Mouse (Mus musculus) kidney, adult 9 months (tissue): ENCODE data around the gene Prmt3.

Experiments used
- DNase-seq: peaks from one replicate; pipeline ENCODE4 v3.0.0; 2022

The Prmt3 gene

DNA sequence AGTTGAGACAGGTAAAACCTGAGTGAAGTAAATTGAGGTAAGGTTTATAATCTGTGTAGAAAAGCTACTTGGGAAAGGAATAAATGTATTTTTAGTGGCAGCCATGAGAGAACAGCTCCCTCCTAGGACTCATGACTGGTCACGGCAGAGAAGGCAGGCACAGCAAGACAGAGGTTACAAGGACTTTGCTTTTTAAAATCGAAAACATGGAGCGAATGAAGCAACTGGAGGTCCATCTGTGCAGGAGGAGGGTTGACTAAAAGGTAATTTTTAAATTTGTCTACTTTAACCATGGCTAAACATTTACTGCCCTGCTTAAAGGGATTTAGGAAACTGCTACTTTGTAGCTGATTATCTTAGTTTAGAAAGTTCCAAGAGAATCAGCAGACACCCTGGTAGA, 81.7 kb downstream of the Prmt3 start:
- peak; percentile 86 for DNase-seq

DNA sequence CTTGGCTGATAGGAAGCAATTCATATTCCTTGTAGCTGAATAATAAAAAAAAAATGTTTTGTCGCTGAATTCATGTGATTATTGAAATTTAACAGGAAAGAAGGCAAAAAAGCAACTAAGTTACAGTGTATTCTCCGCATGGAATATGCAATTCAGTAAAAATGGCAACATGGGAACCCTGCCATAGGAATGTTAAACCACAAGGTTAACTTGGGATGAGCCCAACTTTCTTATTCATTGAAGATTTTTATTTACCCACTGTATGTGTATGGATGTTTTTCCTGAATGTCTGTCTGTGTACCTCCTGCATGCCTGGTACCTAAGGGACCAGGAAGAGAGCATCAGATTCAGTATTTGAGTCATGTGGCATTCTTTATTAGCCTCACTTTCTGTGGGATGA, 83.0 kb downstream of the Prmt3 start:
- DNase-seq, result no peak

DNA sequence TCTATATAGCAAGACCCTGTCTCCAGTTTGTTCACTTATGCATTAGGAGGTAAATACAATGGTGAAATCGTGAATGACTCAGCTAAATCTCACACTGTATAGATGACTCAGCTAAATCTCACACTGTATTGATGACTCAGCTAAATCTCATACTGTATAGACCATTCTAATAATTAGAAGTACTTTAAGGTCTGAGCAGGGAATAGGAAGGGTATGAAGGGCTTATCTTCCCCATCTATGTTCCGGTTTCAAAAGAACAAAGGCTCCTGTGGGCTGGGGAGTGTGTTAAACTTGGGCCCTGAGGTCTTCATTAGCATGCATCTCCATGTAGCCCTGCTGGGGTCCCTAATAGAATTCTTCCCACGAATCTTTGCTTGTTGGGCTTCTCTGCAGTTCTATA, 85.6 kb downstream of the Prmt3 start:
- DNase-seq, result no peak

DNA sequence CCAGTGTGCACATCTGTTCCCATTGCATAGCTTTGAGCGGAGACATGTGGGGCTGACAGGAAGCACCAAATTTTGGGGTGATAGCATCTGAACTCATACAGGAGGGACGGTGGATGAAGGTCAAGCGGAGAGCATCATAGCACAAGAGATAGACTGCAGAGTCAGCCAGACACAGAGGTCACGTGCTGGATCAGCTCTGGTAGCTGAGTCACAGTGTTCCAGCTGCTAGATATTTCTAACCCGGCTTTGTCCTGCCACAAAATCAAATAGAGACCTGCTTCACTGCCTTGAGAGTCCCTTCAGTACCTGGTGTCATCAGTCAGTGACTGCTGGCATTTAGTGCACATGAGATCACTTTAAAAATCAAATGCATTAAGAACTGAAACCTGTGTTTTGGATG, 91.5 kb downstream of the Prmt3 start:
- DNase-seq, result no peak

DNA sequence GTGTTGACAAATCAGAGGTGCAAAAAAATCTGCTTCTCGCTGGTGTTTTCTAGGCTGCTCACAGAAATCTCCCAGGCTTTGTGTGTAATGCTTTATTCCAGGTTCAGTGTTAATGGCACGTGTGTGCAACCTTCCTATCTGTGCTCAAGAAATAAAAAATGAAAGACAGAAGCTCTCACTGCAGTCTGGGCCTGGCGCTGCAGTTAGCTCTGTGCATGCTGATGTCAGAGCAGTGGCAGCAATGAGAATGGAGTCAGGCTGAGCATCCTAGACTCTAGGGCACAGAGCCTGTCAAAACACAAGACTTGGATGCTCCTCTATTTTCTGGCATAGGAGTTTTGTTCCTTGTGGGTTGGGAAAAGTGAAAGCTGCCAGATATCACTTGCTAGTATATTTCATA, 92.1 kb downstream of the Prmt3 start:
- DNase-seq, result no peak

DNA sequence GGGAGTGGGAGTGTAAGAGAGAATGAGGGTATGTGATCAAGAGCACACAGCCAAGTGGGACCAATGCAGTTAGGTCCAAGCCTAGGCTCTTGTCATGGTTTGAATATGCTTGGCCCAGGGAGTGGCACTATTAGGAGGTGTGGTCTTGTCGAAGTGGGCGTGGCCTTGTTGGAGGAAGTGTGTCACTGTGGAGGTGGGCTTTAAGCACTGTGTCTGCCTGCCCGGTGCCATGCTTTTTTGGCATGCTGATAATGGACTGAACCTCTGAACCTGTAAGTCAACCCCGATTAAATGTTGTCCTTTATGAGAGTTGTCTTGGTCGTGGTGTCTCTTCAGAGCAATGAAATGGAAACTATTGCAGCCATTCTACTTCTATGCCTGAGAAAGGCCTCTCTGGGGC, 99.2 kb downstream of the Prmt3 start:
- DNase-seq, result no peak

DNA sequence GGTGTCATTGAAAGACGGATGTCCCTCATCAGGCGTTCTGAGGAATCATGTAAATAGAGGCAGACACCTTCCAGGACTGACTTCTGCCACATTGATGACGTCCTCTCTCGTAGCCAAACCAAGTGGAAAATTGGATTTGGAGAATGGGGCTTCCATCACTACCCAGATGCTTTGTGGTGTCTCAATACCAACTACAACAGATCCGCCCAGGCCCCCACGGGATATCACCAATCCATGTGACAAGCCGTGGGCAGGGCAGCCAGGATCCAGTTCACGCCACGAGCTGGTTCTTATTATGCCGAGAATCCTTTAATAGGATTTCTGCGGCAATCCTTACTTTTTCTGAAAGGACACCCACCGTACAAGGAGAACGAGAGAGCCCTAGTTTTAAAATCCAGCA, 100.9 kb downstream of the Prmt3 start:
- no peak for DNase-seq

DNA sequence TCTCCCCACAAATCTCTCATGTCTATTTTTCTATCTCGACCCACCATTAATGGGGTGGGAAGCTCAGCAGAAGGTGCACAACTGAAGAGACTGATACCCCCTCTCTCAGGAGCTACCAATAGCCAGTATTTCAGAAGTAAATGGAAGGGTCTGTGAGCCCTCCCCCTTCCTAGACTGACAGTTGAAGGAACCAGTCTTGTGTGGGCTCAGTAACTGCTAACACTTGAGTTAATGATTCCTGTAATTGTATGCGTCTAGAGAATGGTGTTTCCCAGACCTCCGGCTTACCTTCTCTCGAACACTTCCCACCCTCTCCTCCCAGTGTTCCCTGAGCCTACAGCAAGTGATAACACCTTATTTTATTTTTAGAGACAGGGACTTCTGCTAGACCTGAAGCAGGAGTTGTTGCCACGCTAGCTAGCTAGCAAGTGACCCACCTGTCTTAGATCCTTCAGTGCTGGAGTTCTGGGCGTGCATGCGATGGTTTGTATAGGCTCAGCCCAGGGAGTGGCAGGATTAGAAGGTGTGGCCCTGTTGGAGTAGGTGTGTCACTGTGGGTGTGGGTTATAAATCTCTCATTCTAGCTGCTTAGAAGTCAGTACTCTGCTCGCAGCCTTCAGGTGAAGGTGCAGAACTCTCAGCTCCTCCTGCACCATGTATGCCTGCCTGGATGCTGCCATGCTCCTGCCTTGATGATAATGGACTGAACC, 102.0 kb downstream of the Prmt3 start:
- no peak for DNase-seq

DNA sequence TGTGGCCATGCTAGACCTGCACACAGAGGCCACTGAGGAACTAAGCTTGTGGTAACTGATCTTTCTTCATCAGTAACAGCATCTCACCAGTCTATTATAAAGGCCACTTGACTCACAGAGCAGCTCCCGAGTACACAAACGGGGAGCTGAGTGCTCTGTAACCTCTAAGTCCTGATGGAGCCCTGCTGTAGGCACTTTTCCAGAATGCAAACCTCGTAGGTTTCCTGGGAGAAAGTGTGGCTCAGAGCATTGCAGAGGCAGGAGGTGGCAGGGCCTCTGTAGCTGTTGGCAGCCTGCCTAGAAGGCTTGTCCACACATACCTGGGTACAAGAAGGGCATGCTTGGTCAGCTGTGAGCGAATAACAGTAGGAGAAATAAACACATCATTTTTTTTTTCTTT, 104.1 kb downstream of the Prmt3 start:
- DNase-seq, result peak; percentile 83

DNA sequence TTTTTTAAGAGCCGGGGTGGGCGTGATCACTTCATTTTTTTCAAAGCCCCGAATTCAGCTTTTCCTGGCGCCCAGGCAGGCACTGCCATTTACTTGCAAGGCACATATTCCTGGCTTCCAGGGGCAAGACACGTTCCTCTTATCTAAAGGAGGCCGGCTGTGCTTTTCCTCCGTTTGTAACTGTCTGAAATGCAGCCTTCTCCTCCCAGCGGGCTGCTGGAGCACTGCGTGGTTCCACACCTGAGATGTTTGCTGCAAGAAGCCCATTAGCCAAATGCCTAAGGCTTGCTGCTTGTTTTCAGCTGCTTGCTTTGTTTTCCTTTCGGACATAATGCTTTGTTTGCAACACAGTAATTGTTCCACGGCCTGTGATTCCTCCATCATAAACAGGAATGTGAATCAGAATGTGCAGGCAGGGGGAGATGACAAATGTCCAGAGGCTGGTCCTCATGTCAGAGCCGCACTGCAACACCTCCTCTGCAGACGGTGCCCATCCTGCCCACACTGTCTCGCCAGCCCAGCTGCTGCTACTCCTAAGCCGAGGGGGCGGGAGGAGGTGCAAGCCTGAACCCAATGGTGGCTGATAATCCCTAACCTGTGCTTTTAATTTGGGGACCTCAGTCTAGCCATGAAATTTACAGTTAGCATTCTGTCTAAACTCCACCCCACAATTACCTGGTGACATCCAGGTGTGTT, 104.7 kb downstream of the Prmt3 start:
- DNase-seq, result no peak

DNA sequence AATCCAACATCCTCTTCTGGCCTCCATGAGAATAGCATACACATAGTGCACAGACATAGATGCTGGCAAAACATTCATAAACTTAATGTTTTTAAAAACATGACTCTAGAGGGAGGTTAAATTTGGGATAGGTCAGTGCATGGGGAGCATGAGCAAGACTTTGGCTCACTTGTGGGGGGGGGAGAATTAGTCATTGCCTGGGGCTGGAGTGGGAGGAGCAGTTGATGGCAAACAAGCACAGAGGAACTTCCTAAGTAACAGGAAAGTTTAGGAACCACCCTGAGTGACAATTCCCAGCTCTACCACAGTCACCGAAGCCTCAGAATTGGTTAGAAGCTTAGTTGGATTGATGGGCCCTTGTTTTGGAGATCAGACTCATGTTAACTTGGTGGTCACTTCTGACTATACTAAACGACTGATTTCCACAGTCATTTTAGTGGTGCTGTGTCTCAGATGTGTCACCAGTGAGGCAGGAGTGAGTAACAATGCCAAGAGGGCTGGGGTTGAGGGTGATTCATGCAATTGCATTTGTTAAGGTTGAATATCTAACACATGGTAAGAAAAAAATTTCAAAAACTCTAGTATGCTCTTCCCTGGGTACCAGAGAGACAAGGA, 109.7 kb downstream of the Prmt3 start:
- DNase-seq, result no peak

DNA sequence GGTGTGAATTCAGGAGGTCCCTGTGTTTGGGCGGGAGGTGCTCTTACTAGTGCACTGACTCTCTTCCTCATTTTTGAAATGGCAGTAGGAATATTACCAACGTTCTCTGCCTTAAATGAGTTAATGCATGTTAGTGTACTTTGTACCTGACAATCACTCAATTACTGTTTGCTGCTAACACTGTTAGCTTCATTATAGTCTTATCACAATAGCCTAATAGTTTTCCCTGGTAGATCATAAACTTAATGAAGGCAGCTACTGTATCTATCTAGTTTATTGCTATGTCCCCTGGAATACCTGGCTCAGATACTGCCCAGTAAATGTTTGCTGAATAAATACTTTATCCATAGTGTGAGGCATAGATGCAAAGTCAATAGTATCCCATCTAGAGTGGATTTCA, 116.6 kb downstream of the Prmt3 start:
- DNase-seq, result no peak

DNA sequence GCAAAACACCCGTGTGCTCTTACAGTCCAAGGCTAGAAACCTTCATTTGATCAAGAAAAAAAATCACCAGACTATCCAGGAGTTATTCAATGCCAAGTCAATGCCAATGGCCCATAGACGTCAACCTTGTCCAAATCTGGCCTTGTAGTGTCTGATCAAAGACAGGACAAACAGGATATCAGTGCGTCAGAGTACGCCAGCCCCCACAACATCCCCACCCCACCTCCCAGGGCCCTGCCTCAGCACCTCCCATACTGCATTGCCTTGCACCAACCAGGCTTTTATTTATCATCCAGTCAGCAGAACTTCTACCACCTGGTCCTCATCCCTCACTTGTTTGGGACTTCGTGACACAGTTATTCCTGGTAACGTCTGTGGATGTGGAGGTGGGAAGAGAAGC, 117.2 kb downstream of the Prmt3 start:
- DNase-seq, result no peak

DNA sequence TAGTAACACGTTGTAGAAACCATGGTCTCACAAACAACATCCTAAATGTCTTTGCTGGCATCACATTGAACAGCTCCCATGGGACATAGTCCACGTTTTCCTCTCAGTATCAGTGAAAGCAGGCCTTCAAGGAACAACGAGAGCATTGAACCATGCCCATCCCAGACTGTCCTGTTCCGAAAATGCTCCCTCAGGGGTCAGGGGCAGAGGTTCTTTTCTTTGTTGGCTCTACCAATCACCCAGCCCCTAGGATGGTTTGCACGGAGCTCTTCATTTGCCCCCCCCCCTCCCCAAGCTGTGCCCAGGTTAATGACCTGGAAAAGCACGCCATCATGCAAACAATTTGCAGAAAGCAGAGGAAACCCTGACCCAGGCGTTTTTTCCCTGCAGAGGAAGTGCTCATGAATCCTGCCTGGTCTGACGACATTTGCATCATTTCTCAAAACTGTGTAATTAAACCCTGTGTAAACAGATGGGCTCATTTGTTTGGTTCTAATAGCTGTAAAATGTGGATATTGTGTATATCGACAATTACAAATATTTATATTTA, 123.9 kb downstream of the Prmt3 start:
- DNase-seq, result peak; percentile 88

DNA sequence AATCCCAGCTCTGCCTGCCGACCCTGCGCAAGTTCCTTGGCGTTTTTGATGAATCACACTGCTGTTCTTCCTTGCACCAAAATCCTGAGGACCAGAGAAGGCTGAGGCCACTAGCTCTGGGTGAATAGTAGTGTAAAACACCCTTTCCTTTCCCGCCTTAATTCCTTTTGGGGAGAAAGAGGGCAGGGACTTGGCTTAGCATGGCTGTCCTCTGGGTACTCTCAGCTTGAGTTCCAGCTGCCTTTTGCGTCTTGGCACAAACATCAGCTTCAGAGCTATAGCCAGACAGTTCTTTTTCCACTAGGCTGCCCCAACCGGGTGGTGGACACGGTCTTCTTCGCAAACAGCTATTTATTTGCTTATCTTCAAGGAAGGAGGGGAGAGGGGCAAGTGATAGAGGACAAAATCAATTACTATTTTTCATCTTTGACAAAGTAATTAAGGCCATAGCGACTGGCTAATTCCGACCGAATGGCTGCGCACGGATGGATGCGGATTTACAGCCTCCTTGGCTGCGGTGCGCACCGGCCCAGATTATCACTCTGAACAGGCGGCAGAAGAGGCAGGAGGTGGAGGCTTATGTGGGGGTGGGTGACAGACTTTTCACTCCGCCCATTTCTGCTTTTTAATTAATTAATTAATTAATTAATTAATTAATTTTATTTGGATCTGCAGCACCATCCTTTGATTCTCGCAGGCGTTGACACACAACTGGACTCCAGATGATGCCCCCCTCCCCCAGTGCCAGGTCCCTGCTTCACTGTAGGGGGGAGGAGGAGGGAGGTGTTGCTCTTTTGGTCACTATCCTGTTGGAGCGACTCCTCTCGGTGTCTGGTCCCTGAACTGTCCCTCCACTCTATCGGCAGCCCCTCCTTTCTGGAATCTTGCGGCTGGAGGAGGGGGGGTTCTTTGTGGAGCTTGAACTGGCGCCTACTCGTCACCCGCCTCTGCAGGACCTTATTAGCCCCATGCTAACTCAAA, 129.3 kb downstream of the Prmt3 start:
- no peak for DNase-seq
